Mouse (Mus musculus) cortical plate, adult 2 months (tissue): ENCODE measurements around the gene Ifitm5. TPM values are rescaled to one million over a fixed set of nuclear protein-coding genes. Genes with fewer than 3 reads are reported as not detected.
"Not testable (repeated sequence)": the region's sequence is repeated elsewhere in the genome, so short reads cannot be mapped to it uniquely, and the experiment has no call there.

Source experiments
- H3K27ac ChIP-seq: fragments of 200-500 bp; 2 replicates; pipeline ENCODE4 v1.5.1; 2012; ENCODE audit warnings: low read length, control low read depth, inconsistent platforms; ENCODE audit not compliant: insufficient read depth
- H3K4me1 ChIP-seq: fragments of 200-500 bp; 2 replicates; pipeline ENCODE4 v1.6.1; 2011; ENCODE audit warnings: low read length; ENCODE audit not compliant: control insufficient read depth, insufficient read depth
- H3K4me3 ChIP-seq: fragments of 200-500 bp; 2 replicates; pipeline ENCODE4 v1.5.1; 2011; ENCODE audit warnings: mild to moderate bottlenecking, low read length, control low read depth; ENCODE audit not compliant: insufficient read depth
- CTCF ChIP-seq: fragments of 200-500 bp; IDR thresholded peaks from 2 replicates; pipeline ENCODE4 v1.5.1; 2011; ENCODE audit warnings: mild to moderate bottlenecking, control low read depth, low read length; ENCODE audit not compliant: insufficient read depth; ENCODE audit errors: extremely low read depth
- POLR2A ChIP-seq: fragments of 200-500 bp; IDR thresholded peaks from 2 replicates; pipeline ENCODE4 v1.6.1; 2011; ENCODE audit warnings: mild to moderate bottlenecking, low read length, control low read depth; ENCODE audit not compliant: insufficient read depth; ENCODE audit errors: extremely low read depth
- polyA plus RNA-seq: library from polyadenylated mRNA; depleted of rRNA; stranded (reverse); fragments of >200 nt; gene quantifications from 2 replicates; pipeline ENCODE4 v1.2.3, GENCODE M21; 2012

Gene Ifitm5
- polyA plus RNA-seq, 1 experiment: not detected

DNA sequence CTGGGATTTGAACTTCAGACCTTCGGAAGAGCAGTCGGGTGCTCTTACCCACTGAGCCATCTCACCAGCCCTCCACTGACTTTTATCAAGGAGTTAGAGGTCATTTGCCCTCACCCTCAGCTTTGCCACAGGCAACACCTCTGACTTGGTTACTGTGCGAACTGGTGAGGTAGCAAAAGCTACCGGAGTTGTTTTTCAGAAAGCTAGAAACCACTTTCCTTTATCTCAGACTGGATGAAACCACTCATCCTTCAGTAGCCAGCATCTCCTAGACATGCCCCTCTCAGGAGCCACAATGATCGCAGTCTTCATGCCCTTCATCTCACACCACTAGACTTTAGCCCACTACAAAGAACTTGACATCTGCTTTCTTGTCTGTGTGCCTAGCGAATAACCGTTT is 32.9 kb upstream of the Ifitm5 start:
- TF ChIP-seq POLR2A (no peak), CTCF (no peak)
- Histone ChIP-seq H3K4me1 (no peaks in the 10 kb centered on the region), H3K4me3 (no peak overlapping the region), H3K27ac (no peak overlapping the region)

DNA sequence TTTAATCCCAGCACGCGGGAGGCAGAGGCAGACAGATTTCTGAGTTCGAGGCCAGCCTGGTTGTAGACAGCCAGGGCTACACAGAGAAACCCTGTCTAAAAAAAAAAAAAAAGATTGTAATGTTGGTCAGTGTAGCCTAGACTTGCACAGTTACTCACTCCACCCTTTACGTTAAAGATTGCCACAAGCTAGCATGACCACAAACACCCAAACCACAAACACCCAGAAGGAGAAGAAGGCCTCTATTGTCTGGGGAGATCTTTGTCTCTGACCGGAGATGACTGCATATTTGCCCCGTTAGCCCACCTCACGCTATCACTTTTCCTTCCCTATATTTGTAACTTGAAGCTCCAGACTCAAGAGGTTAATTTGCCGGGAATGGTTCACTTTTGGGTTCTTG is 31.6 kb upstream of the Ifitm5 start:
- TF ChIP-seq POLR2A (no peak), CTCF (no peak)
- Histone ChIP-seq H3K4me3 (no peak overlapping the region), H3K27ac (no peak overlapping the region), H3K4me1 (no peaks in the 10 kb centered on the region)

DNA sequence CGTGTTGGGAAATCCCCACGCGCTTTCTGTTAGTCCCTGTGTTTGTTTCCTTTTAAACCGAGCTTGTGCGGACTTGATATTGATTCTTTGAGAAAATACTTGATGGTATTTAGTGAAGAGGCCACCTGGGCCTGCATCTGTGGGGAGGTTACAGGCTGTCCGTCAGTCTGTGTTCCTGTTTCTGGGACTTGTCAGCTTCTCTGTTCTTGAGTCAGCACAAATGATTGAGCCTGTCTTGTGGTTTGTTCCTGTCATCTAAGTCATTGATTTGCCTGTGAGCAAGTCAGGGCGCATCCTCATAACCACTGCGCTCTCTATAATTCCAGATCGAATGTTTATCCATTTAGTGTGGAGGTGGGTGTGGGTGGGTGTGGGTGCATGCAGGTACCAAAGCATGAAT is 26.6 kb upstream of the Ifitm5 start:
- not testable (repeated sequence) for H3K4me1 ChIP-seq, H3K27ac ChIP-seq, H3K4me3 ChIP-seq

DNA sequence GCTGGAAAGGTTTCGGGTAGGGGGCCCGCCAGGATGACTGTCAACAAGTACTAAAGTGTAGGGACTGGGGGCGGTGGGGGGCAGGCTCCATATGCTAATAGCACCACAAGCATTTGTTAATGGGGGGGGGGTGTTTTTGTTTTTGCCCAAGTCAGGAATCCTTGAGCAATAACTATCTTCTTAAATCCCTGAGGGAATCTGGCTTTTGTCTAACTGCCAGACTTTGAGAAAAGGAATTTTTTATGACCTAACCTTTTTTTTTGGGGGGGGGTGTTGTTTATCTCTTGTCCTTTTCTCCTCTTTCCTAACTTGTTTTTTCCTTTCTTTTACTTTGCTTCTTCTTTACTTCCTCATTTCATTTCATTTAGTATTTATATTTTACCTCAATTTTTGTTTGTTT is 25.4 kb upstream of the Ifitm5 start:
- Histone ChIP-seq H3K27ac (no peak overlapping the region), H3K4me3 (no peak overlapping the region), H3K4me1 (no peaks in the 10 kb centered on the region)
- TF ChIP-seq POLR2A (no peak), CTCF (no peak)

DNA sequence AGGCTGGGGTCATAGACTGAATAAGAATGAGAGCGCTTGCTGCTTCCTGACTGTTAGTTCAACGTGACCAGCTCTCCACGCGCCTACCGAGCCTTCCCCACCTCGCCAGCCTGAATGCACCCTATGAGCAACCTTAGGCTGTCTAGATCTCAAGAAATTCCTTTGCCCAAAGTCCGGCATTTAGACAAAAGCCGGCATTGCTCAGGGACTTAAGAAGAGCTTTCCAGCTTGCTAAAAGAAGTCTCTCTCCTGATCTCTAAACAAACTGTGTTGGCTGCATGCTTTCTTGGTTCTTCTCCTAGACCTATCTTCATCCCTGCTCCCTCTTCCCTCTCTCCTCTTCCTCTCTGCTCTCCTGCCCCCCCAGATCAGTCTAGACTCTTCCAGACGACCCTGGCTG is 24.8 kb upstream of the Ifitm5 start:
- no peak for TF ChIP-seq CTCF
- no peak for TF ChIP-seq POLR2A
- Histone ChIP-seq H3K4me3 (no peak overlapping the region), H3K27ac (no peak overlapping the region), H3K4me1 (no peaks in the 10 kb centered on the region)

DNA sequence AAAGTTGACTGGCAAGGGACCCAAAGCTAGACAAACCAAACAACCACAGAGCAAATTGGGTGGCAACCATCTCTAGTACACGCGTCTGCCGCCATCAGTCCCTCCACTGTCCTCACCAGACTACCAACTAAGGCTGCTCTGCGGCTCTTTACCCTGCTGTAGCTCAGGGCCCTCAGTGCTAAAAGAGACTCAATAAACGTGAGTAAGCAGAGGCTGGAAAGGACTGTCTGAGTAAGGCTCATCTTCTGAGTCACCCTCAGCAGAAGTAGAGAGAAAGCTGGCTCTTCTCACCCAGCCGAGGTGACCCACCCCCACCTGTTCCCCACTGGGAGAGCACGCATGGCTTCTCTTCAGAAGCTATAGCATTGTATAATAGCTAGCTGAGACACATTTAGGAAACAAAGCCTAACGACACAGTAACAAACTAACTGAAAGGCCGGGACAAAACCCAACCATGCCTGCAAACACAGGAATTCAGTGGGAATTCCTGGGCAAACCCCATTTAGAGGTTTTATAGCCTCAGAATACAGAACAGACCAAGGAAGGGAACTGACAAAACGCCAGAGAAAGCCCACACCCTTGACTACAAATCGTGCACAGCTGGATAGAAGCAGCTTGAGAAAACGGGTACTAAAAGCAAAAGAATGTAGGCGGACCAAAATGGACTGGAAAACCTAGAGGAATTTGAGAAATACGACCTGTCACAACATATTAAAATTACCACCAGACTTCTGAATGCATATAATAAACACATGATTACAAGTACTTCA is 23.5 kb upstream of the Ifitm5 start:
- H3K4me3 ChIP-seq: no peak overlapping the region
- no peak overlapping the region for H3K27ac ChIP-seq
- TF ChIP-seq CTCF: no peak
- TF ChIP-seq POLR2A: no peak
- no peaks in the 10 kb centered on the region for H3K4me1 ChIP-seq

DNA sequence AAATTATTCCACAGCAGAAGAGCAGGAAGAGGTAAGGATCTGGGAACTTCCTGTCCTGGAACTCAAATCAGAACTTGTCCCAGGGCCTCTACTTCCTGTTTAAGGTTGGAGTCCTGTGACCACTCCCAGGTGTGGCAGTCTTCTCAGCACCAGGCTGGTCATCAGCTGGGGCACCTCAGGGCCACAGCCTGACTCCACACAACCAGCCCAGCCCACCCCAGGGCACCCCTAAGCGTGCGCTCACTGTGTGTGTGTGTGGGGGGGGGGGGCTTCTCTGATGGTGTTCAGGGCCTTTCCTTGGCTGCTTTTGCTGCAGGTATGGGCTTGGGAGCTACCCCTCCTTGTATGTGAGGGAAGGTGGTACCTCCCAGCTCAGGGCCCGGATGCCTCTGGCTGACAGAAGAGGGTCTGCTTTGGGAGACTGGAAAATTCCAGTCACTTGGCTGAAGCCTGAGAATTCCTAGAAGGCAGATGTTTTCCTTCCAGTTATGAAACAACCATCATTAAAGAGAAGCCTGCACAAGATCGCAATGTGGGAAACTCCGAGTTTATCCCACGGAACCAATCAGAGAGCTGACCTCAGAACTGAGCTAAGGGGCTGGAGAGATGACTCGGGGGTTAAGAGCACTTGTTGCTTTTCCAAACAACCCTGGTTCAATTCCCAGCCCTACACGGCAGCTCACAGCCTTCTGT is 21.5 kb upstream of the Ifitm5 start:
- TF ChIP-seq CTCF (no peak), POLR2A (no peak)
- Histone ChIP-seq H3K4me3 (no peak overlapping the region), H3K27ac (0 out of 2 replicates have a peak overlapping the region, but pooled peaks have one; percentile 51), H3K4me1 (no peaks in the 10 kb centered on the region)

DNA sequence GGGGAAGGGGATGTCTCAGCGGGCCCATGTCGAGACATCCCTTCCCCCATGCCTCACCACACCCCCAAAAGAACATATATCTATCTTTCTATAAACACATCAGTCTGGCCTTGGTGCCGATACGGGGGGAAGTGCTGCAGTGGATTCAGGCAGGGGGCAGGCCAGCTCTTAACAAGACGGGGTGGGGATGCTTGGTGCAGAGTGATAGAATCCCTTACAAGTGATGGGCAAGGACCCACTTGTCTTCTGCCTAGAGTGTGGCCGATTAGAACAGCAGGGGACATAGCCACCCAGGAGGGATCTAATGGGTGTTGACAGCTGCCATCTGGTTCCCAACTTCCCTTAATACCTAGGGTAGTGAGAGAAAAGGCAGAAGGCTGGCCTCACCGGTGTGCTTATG is 20.8 kb upstream of the Ifitm5 start:
- TF ChIP-seq POLR2A (no peak), CTCF (no peak)

DNA sequence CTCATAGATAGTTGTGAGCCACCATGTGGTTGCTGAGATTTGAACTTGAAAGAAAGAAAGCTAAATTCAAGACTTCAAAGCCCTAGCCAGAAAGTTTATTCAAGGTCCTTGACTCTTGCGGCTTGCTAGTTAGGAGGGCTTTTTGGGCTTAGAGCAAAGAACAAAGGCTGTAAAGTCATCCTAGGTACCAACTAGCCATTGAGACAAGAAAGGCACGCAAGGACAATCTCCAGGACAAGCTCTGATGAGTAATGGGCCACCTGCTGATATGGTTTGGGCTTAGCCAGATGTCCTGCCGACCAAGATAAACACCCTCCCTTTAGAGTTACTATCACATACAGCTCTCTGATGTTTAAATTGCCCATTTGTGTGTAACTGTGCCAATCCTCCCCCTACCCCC is 18.6 kb upstream of the Ifitm5 start:
- not testable (repeated sequence) for H3K4me1 ChIP-seq, H3K27ac ChIP-seq

More for the DNA sequence above, 20.8 kb upstream of the Ifitm5 start:
- Histone ChIP-seq H3K27ac (no peak overlapping the region), H3K4me3 (no peak overlapping the region), H3K4me1 (no peaks in the 10 kb centered on the region)

DNA sequence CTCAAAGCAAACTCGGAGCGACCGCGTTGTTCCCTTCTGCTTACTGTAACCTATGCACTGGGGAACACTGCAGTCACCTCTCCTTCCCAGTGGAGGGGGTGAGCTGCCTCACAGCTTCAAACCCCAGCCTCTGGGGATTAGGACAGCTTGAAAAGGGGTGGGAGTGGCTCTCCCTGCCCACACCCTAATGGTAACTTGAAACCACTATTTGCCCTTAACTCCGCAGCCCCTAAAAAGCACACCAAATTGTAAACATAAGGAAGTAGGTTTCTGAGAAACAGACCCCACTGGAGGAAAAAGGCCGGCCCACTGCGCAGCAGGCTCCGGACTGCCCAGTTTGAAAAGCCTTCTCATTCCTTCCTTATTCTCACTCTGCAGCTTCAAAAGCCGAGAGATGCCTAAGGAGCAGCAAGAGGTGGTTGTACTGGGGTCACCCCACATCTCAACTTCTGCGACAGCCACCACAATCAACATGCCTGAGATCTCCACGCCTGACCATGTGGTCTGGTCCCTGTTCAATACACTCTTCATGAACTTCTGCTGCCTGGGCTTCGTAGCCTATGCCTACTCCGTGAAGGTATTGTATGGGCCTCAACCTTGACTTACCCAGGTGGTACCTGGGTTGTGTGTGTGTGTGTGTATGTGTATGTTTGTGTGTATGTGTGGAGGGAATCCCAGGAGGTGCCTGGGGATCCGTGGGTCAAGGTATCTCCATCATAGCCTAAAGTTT is 17.9 kb upstream of the Ifitm5 start:
- no peak overlapping the region for H3K27ac ChIP-seq
- TF ChIP-seq CTCF (no peak), POLR2A (no peak)
- H3K4me1 ChIP-seq: no peaks in the 10 kb centered on the region
- H3K4me3 ChIP-seq: no peak overlapping the region

More for the DNA sequence above, 18.6 kb upstream of the Ifitm5 start:
- H3K4me3 ChIP-seq: not testable (repeated sequence)
